15 mouse cellular contexts compared by ENCODE assay signal in genomic region chr1:156504945-156505523, GRCm38 (mm10). TPM values are rescaled to one million over a fixed set of nuclear protein-coding genes. Genes with fewer than 3 reads are reported as not detected.
DNase-seq lines count a peak whose midpoint lies in the region; ATAC-seq and TF ChIP-seq lines count a peak whose summit lies in the region.
"Had no signal": no experiment of that assay in that cellular context is flagged by ENCODE, and none has a peak within 500 bp of the region (broad histone marks: within the 10 kb centered on the region; RNA-seq: fewer than 3 reads in every experiment).

No protein-coding gene starts in this region.

- no peak for ATAC-seq in intestine, postnatal 0 days
- no peak for ATAC-seq in intestine, embryonic 15.5 days
- ATAC-seq in kidney, embryonic 14.5 days (ENCODE audit: low FRiP score, low TSS enrichment): no peak

- H3K9ac ChIP-seq in intestine, postnatal 0 days (ENCODE audit: low read depth, low read length): no peak overlapping the region
- H3K9ac ChIP-seq in intestine, embryonic 15.5 days: no peak overlapping the region
- no peak overlapping the region for H3K9ac ChIP-seq in kidney, embryonic 14.5 days (ENCODE audit: low read depth, low read length)
- H3K9ac ChIP-seq: lung, embryonic 15.5 days; stomach, embryonic 15.5 days had no signal

- H3K27ac ChIP-seq in intestine, postnatal 0 days (ENCODE audit: low read depth, low read length): no peak overlapping the region
- H3K27ac ChIP-seq in intestine, embryonic 15.5 days: no peak overlapping the region
- H3K27ac ChIP-seq in kidney, embryonic 14.5 days (ENCODE audit: low read depth, low read length): no peak overlapping the region
- H3K27ac ChIP-seq: hindbrain, embryonic 10.5 days; lung, embryonic 15.5 days; stomach, embryonic 15.5 days had no signal

- intact Hi-C loops in left cerebral cortex, postnatal 25 days (cut with DNase I): no loop called here

- H3K79me2 ChIP-seq in myocyte (ENCODE audit: control insufficient read depth, insufficient read depth): no peaks in the 10 kb centered on the region

- no peaks in the 10 kb centered on the region for H3K9me3 ChIP-seq in intestine, postnatal 0 days (ENCODE audit: control insufficient read depth)
- no peaks in the 10 kb centered on the region for H3K9me3 ChIP-seq in intestine, embryonic 15.5 days
- no peaks in the 10 kb centered on the region for H3K9me3 ChIP-seq in kidney, embryonic 14.5 days (ENCODE audit: control insufficient read depth, low read length)
- H3K9me3 ChIP-seq: G1E; hindbrain, embryonic 10.5 days; lung, embryonic 15.5 days; stomach, embryonic 15.5 days had no signal

- DNase-seq in 3T3-L1 (ENCODE audit: low read depth, low spot score) (peak; percentile 17), ES-CJ7 (ENCODE audit: low read depth, low spot score) (peak; percentile 75)
- DNase-seq in adrenal gland, postnatal 14 days: no peak
- no peak for DNase-seq in left cerebral cortex, postnatal 25 days (ENCODE audit: low spot score in 2 of 2)
- DNase-seq: kidney, adult 18-20 months; midbrain, embryonic 14.5 days had no signal

- H3K27me3 ChIP-seq in intestine, postnatal 0 days (replicated peaks; ENCODE audit: control insufficient read depth, insufficient read depth, low read length): no peaks in the 10 kb centered on the region
- no peaks in the 10 kb centered on the region for H3K27me3 ChIP-seq in intestine, embryonic 15.5 days (replicated peaks)
- H3K27me3 ChIP-seq in myocyte (ENCODE audit: control insufficient read depth, insufficient read depth, insufficient read length): no peaks in the 10 kb centered on the region
- no peaks in the 10 kb centered on the region for H3K27me3 ChIP-seq in kidney, embryonic 14.5 days (ENCODE audit: control insufficient read depth, insufficient read depth, low read length)
- H3K27me3 ChIP-seq: lung, embryonic 15.5 days; stomach, embryonic 15.5 days had no signal

- H3ac ChIP-seq in myocyte (ENCODE audit: control insufficient read depth, insufficient read length): no peak overlapping the region

- no peaks in the 10 kb centered on the region for H3K36me3 ChIP-seq in intestine, postnatal 0 days (ENCODE audit: control insufficient read depth, insufficient read depth)
- H3K36me3 ChIP-seq in intestine, embryonic 15.5 days: no peaks in the 10 kb centered on the region
- H3K36me3 ChIP-seq in myocyte (ENCODE audit: control insufficient read depth, insufficient read depth): no peaks in the 10 kb centered on the region
- no peaks in the 10 kb centered on the region for H3K36me3 ChIP-seq in kidney, embryonic 14.5 days (ENCODE audit: control insufficient read depth, insufficient read depth, low read length)
- H3K36me3 ChIP-seq: G1E; hindbrain, embryonic 10.5 days; lung, embryonic 15.5 days; stomach, embryonic 15.5 days had no signal

- no peaks in the 10 kb centered on the region for H3K4me1 ChIP-seq in intestine, postnatal 0 days (replicated peaks; ENCODE audit: control insufficient read depth, insufficient read depth, low read length)
- H3K4me1 ChIP-seq in intestine, embryonic 15.5 days (replicated peaks): no peaks in the 10 kb centered on the region
- H3K4me1 ChIP-seq in kidney, embryonic 14.5 days (ENCODE audit: control insufficient read depth, insufficient read depth, low read length): no peaks in the 10 kb centered on the region
- H3K4me1 ChIP-seq: hindbrain, embryonic 10.5 days; lung, embryonic 15.5 days; stomach, embryonic 15.5 days had no signal

- H3K4me3 ChIP-seq in intestine, postnatal 0 days (ENCODE audit: low read depth, low read length): no peak overlapping the region
- H3K4me3 ChIP-seq in intestine, embryonic 15.5 days (replicated peaks): no peak overlapping the region
- H3K4me3 ChIP-seq in myocyte: no peak overlapping the region
- no peak overlapping the region for H3K4me3 ChIP-seq in kidney, embryonic 14.5 days (ENCODE audit: low read length)
- H3K4me3 ChIP-seq: erythroblast, embryonic 14.5 days; hindbrain, embryonic 10.5 days; lung, embryonic 15.5 days; stomach, embryonic 15.5 days had no signal

- no peak for TF ChIP-seq POLR2A in myocyte (IDR thresholded peaks at IDR 0.05; ENCODE audit: insufficient read length, low read depth)

- H3K4me2 ChIP-seq in intestine, postnatal 0 days (replicated peaks; ENCODE audit: low read depth): no peak overlapping the region
- no peak overlapping the region for H3K4me2 ChIP-seq in intestine, embryonic 15.5 days (replicated peaks)
- no peak overlapping the region for H3K4me2 ChIP-seq in myocyte (ENCODE audit: low read depth)
- no peak overlapping the region for H3K4me2 ChIP-seq in kidney, embryonic 14.5 days (replicated peaks; ENCODE audit: low read depth, low read length)
- H3K4me2 ChIP-seq: lung, embryonic 15.5 days; stomach, embryonic 15.5 days had no signal

- 75% methylated on average over 5 of the region's 5 CpGs for WGBS in intestine, postnatal 0 days
- 78% methylated on average over 5 of the region's 5 CpGs for WGBS in intestine, embryonic 15.5 days
- 82% methylated on average over 5 of the region's 5 CpGs for WGBS in kidney, embryonic 14.5 days

- TF ChIP-seq CTCF in intestine, postnatal 0 days (IDR thresholded peaks at IDR 0.05; ENCODE audit: low read depth): peak; percentile 37

TF ChIP-seq in myocyte, 11 proteins besides CTCF, POLR2A, EP300 and RAD21:
- TF ChIP-seq MYOD1 (IDR thresholded peaks at IDR 0.05; ENCODE audit: control insufficient read depth in 1 of 3, insufficient read length in 2 of 3, low read depth in 2 of 3) (peak in 1 of 3 experiments; percentile 21), E2F4 (IDR thresholded peaks at IDR 0.05; ENCODE audit: insufficient read depth) (no peak), USF1 (IDR thresholded peaks at IDR 0.05; ENCODE audit: low read depth) (no peak), CEBPB (IDR thresholded peaks at IDR 0.05; ENCODE audit: insufficient read depth, poor library complexity, severe bottlenecking) (peak; percentile 71; the same call in 1 of the 2 replicates), MAX (IDR thresholded peaks at IDR 0.05; ENCODE audit: low read depth) (no peak), POLR2AphosphoS2 (IDR thresholded peaks at IDR 0.05; ENCODE audit: insufficient read length, low read depth) (no peak)

RNA-seq across cellular contexts. Expression of gene Gm10031, which starts 18.8 kb away (rescaled TPM):
- 0.35 and 0.52 TPM in 2 replicates for polyA plus RNA-seq in intestine, postnatal 0 days (2015; fragmentation: Nextera tagmentation; extraction: Ambion mirVana)
- 0.37 and 0.62 TPM in 2 replicates for polyA plus RNA-seq in intestine, embryonic 15.5 days (2015; fragmentation: Nextera tagmentation; extraction: Ambion mirVana)
- polyA plus RNA-seq in myocyte (2012; fragmentation: generic; extraction: Trizol): 3.6 TPM
- 41.3 and 41.6 TPM in 2 replicates for total RNA-seq in adrenal gland, postnatal 14 days (2021)
- 0.66 and 0.88 TPM in 2 replicates for polyA plus RNA-seq in kidney, embryonic 14.5 days (2014; fragmentation: Nextera tagmentation; extraction: Ambion mirVana)
- 10 to 100 TPM; 46.8 to 46.9 TPM for total RNA-seq in left cerebral cortex, postnatal 25 days (2021)

RNA-seq across cellular contexts. Expression of gene Soat1, which starts 30.9 kb away (rescaled TPM):
- 51.2 and 62.5 TPM in 2 replicates for polyA plus RNA-seq in intestine, postnatal 0 days (2015; fragmentation: Nextera tagmentation; extraction: Ambion mirVana)
- polyA plus RNA-seq in intestine, embryonic 15.5 days (2015; fragmentation: Nextera tagmentation; extraction: Ambion mirVana): 78.4 and 88.6 TPM in 2 replicates
- 42.2 TPM for polyA plus RNA-seq in myocyte (2012; fragmentation: generic; extraction: Trizol)
- total RNA-seq in adrenal gland, postnatal 14 days (2021): 623 and 656 TPM in 2 replicates
- polyA plus RNA-seq in kidney, embryonic 14.5 days (2014; fragmentation: Nextera tagmentation; extraction: Ambion mirVana): 43.7 and 54.0 TPM in 2 replicates
- 10 to 100 TPM; 42.1 to 49.8 TPM for total RNA-seq in left cerebral cortex, postnatal 25 days (2021)

RNA-seq across cellular contexts. Expression of gene Abl2, which starts 53.6 kb away (rescaled TPM):
- 1.6 and 2.0 TPM in 2 replicates for polyA plus RNA-seq in intestine, postnatal 0 days (2015; fragmentation: Nextera tagmentation; extraction: Ambion mirVana)
- 2.6 and 3.2 TPM in 2 replicates for polyA plus RNA-seq in intestine, embryonic 15.5 days (2015; fragmentation: Nextera tagmentation; extraction: Ambion mirVana)
- 17.9 TPM for polyA plus RNA-seq in myocyte (2012; fragmentation: generic; extraction: Trizol)
- 19.9 and 20.9 TPM in 2 replicates for total RNA-seq in adrenal gland, postnatal 14 days (2021)
- polyA plus RNA-seq in kidney, embryonic 14.5 days (2014; fragmentation: Nextera tagmentation; extraction: Ambion mirVana): 6.4 and 8.1 TPM in 2 replicates
- total RNA-seq in left cerebral cortex, postnatal 25 days (2021): 10 to 100 TPM; 58.9 to 67.1 TPM

Comparison
In these comparisons a context has a peak if more than half of its experiments do, and no peak if none do; other contexts are left out.
1. DNase-seq: peak in 3T3-L1 (single experiment) and ES-CJ7 (single experiment); none in adrenal gland, postnatal 14 days (single experiment) and left cerebral cortex, postnatal 25 days (0 of 2).